Mouse (Mus musculus) left cerebral cortex, adult 2 months (tissue): ENCODE measurements around the gene Nmt2. TPM values are rescaled to one million over a fixed set of nuclear protein-coding genes. Genes with fewer than 3 reads are reported as not detected.

ENCODE experiments used
- DNase-seq, 2 experiments: peaks; one replicate each; pipeline ENCODE4 v3.0.0; 2021 to 2022; ENCODE audit warnings: low spot score in 2 of 2, mixed read lengths in 1 of 2; ENCODE audit errors: extremely low spot score in 1 of 2
- H3K27ac ChIP-seq: fragments of 200-600 bp; 2 replicates; pipeline ENCODE4 v1.8.1; 2022
- H3K4me3 ChIP-seq: fragments of 200-600 bp; 2 replicates; pipeline ENCODE4 v1.8.1; 2022
- CTCF ChIP-seq: fragments of 200-600 bp; IDR thresholded peaks from 2 replicates; pipeline ENCODE4 v1.8.1; 2022; ENCODE audit warnings: antibody characterized with exemption, mild to moderate bottlenecking, moderate library complexity
- intact Hi-C: fragments of 180-260 bp; cut with DNase I; formaldehyde crosslinking; loops from one replicate; pipeline ENCODE4 v1.15.1; 2025
- long read RNA-seq, 2 experiments: library from polyadenylated mRNA; stranded (forward); transcript quantifications; one replicate each; pipeline ENCODE4 v2.0.0; 2021; ENCODE audit warnings: borderline mapping rate in 2 of 2
- total RNA-seq, 2 experiments: library from RNA; stranded (reverse); gene quantifications; 2 replicates each; pipeline ENCODE4 v1.2.3; 2021

The Nmt2 gene
- 10 to 100 TPM; 94.3 to 99.9 TPM for total RNA-seq
- long read RNA-seq, experiment 1, full-length matches to known transcripts = 19 of 26 reads
- long read RNA-seq, experiment 1, partial matches to known transcripts = 1 of 26 reads
- long read RNA-seq, experiment 1, other reads (novel, unspliced or antisense) = 6 of 26 reads
- long read RNA-seq, experiment 2, full-length matches to known transcripts = 4 of 6 reads
- long read RNA-seq, experiment 2, partial matches to known transcripts = 0 of 6 reads
- long read RNA-seq, experiment 2, other reads (novel, unspliced or antisense) = 2 of 6 reads

DNA sequence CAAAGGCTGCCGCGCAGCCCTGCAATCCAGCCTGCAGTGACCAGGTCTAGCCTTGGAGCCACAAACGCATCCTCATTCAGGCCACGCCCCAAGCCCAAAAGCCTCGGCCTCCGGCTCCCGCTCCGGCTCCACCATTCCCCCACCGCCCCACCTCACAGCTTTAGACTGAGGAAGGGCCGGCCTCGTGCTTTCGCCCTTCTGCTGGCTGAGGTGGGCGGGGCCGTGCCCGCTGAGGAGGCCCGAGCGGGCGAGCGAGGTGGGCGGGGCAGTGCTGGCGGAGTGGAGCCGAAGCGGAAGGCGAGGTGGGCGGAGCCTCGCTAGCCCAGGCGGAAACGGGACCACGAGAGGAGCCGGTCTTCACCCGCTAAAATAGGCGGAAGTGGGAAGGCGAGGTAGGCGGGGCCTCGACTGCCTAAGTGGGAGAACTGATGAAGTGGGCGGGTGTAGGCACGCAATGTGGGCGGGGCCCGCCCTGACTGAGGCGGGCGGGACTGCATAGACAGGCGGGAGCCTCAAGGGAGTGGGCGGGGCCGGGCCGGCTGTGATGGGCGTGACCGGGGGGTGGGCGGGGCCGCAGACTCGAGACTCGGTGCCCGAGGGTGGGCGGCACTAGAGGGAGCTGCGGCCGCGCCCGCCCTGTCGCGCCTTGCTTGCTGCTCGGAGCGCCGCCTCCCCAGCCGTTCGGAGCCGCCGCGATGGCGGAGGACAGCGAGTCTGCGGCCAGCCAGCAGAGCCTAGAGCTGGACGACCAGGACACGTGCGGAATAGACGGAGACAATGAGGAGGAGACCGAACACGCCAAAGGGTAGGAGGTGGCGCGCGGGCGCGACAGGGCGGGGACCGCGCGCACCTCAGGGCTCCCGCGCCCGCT is at the start of gene Nmt2:
TSS of gene Nmt2 (plus strand) at position 611 of the 871 bp plus-strand sequence.
- peak within 1 kb of the TSS; percentile 94 for H3K4me3 ChIP-seq
- intact Hi-C loops = loop anchor here (1.0 to 5.0 kb wide), 4 partner anchors 48 to 166 kb away; partner anchors contain the start of gene Rpp38
- peak; percentile 96 to 99 for DNase-seq
- H3K27ac ChIP-seq = peak within 1 kb of the TSS; percentile 92
- TF ChIP-seq CTCF = no peak; the same call in 1 of the 2 replicates

DNA sequence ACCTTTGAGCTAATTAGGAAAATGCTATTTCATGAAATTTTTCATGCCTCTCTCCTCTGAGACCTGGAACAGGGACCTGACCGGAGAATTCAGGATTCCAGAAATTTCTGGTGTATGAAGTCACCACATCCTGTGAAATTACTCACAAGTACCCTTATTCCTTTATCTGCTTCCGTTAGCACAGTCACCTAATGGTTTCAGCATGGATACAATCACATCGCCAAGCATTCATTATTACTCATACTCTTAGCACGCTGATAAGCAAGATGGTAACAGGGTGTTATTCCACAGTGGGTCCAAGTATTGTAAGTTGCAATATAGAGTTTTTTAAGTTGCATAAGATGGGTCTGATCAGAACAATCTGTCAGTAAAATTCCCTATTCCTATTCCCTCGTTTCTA is 44.8 kb upstream of the Nmt2 start:
- TF ChIP-seq CTCF = no peak
- no peak for DNase-seq
- H3K27ac ChIP-seq = no peak overlapping the region
- H3K4me3 ChIP-seq = no peak overlapping the region
- intact Hi-C loops = no loop called here

DNA sequence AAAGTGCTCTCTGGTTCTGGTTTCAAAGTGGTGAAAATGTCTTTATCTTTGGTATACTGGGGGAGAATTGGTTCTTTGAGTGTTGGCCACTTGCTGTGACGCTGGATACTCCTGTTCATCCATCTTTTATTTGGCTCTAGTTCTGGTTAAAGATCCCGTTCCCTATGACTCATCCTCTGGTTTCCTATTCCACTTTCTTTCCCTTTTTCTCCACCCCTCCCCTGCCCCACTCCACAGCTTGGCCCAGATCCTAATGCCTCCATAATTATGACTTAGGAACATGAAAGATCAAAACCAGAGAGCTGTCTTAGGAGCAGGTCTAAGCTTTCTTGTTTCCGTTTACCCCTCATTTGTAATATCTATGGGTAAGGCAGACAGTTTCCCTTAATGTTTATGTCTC is 39.8 kb upstream of the Nmt2 start:
- Histone ChIP-seq H3K4me3 (no peak overlapping the region), H3K27ac (no peak overlapping the region)
- intact Hi-C loops = no loop called here
- DNase-seq = no peak
- no peak for TF ChIP-seq CTCF

DNA sequence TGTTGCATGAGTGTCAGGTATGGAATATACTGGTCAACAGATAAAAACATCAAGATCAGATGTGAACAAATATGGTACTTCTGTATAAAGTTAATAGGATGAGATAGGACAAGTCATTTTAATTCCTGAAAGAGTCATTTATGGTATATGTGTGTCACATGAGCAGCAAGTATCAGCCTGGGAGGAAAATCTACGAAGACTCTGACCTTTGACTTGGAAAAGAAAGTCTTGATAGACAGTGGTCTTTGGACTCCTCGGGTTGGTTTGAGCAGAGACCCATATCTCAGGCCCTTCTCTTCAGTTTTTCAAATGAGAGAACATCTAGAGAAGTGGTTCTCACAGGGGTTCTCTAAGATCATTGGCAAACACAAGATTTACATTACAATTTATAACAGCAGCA is 32.7 kb upstream of the Nmt2 start:
- intact Hi-C loops = no loop called here
- Histone ChIP-seq H3K27ac (no peak overlapping the region), H3K4me3 (no peak overlapping the region)
- TF ChIP-seq CTCF = no peak
- DNase-seq = no peak

DNA sequence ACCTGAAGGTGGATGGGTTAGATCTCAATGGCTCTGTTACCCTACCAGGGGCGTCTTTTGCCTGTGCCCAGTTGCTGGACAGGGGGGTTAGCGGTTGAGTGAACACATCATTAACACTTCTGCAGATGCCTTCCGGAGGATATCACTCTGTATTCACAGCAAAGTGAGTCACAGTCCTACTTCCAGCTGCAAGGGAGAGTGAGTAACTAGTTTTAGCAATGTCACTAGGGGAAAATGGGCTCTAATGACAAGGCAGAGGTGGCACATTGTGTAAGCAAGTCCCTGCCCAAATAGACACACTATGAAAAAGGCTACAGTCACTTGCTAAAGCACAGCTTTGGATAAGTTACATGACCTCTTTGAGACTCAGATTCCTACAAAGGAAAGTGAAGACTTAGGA is 17.5 kb upstream of the Nmt2 start:
- Histone ChIP-seq H3K27ac (no peak overlapping the region), H3K4me3 (no peak overlapping the region)
- intact Hi-C loops = no loop called here
- no peak for TF ChIP-seq CTCF
- DNase-seq = no peak

DNA sequence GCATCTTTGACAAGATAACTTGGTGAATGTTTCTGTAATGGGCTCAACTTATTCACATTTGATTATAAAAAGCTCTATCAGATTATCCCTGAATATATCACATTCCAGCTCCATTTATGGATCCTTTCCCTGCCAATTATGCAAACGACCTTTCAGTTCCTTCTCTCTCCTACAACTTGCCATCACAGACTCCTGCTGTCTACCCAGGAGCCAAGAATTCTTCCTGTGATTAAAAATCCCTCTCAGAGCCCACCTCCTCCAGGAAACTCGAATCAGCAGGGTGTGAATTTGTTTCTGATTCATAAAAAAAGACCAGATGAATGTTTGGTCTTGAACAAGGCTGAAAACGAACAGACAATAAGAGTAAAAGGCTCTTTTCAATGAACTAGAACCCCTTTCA is 16.1 kb upstream of the Nmt2 start:
- H3K4me3 ChIP-seq = no peak overlapping the region
- DNase-seq = no peak
- intact Hi-C loops = no loop called here
- TF ChIP-seq CTCF = no peak
- H3K27ac ChIP-seq = no peak overlapping the region

DNA sequence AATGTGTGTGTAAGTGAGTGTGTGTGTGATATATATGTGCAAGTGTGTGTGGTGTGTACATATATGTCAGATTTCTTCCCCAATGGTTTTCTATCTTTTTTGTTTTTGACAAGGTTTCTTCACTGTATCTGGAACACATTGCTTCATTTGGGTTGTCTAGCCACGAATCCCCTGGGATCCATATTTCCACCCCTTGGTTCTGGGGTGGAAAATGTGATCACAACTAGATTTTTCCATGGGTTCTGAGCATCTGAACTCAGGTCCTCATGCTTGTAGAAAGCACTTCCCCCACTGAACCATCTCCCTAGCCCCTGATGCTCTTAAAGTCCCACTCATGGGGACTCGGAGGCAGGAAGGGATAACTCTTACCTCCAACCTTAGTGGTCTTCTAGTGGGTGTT is 10.7 kb upstream of the Nmt2 start:
- no peak overlapping the region for H3K4me3 ChIP-seq
- no peak for DNase-seq
- no peak overlapping the region for H3K27ac ChIP-seq
- intact Hi-C loops = no loop called here
- TF ChIP-seq CTCF = no peak

DNA sequence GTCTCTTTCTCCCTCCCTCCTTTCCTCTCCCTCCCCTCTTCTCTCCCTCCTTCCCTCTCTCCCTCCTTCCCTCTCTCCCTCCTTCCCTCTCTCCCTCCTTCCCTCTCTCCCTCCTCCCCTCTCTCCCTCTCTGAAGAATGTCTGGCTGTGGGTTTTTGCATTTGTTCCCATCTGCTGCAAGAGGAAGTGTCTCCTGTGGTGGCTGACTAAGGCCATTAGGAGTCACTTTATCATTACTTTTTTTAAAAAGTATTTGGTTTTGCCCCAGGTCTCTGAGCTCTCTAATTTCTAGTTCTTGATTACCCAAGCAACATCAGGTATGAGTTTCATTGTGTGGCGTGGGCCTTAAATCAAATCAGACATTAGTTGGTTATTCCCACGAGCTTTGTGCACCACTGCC is 7.9 kb upstream of the Nmt2 start:
- DNase-seq = no peak
- Histone ChIP-seq H3K4me3 (no peak overlapping the region), H3K27ac (no peak overlapping the region)
- TF ChIP-seq CTCF = no peak
- intact Hi-C loops = no loop called here

DNA sequence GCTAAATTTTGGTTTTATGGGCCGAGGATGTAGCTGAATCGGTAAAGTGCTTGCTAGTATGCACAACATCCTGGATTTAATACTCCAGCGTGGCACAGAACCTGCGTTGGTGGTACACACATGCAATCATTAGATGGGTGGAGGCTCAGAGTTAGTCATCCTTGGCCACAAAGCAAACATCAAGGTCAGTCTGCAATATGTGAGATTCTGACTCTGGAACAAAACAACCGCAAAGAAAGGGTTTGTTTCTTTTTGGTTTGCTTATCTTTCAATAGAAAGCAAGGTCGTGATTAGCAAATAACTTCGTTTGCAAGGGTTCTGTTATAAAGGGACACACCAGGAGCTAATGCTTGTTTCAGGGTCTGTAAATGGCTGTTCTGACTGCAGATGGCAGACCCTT is 6.5 kb upstream of the Nmt2 start:
- Histone ChIP-seq H3K4me3 (no peak overlapping the region), H3K27ac (no peak overlapping the region)
- intact Hi-C loops = no loop called here
- no peak for DNase-seq
- no peak for TF ChIP-seq CTCF

DNA sequence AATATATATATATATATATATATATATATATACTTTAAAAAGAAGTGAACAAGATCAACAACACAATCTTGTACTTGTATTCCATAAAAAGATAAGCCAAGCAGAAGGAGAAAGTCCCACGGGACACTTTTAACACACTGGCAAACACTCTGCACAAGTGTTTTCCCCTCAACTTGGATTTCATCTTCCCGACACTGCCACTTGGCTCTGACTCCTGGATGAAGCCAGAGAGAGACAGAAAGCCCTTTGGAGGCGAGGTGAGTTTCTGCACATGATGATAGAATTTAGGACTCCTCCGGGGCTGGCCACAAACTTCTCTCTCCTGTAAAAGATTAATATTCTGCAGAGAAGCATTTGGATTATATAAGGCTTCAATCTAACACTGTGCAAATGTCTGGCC is 2.7 kb upstream of the Nmt2 start:
- H3K27ac ChIP-seq = no peak overlapping the region
- no peak for TF ChIP-seq CTCF
- intact Hi-C loops = loop anchor here (5.0 kb wide), 2 partner anchors 64 to 109 kb away; no protein-coding TSS in a partner anchor
- DNase-seq = no peak
- H3K4me3 ChIP-seq = no peak overlapping the region

DNA sequence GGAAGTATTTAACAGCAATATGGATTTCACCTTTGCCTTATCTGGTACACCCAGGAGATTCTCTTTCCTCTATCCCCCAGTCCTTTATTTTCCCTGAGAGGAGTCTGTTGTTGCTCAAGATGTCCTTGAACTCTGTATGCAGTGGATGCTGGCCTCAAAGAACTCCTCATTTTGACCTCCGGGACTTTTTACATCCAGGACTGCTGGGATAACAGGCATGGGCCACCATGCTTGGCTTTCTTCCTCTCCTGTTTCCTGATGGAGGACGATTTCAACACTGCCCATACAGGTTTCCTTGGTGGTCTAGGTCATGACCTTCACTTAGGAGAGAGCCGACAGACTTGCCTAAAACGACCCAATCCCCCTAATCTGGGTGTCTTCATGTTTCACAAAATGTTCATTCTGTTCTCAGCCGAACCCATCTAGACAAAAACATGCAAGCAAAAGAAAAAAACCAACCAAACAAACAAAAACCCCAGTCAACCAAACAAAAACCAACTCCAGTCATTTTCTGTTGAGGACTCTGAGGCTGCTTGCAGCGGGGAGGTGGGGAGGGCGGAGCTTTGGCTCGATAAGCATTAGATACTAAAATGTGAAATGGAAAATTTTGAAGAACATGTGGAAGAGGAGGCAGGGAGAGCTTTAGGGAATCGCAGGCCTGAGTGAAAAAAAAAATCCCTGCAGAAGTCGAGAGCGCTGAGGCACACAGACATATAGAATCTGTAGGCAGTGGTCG is 978 bp upstream of the Nmt2 start:
- intact Hi-C loops = loop anchor here (5.0 kb wide), 2 partner anchors 66 to 111 kb away; no protein-coding TSS in a partner anchor
- H3K27ac ChIP-seq = peak overlapping the region; percentile 92

More for the DNA sequence above, 978 bp upstream of the Nmt2 start:
- H3K4me3 ChIP-seq = peak overlapping the region; percentile 94
- no peak for TF ChIP-seq CTCF
- DNase-seq = no peak
